Mouse (Mus musculus): ENCODE results near the gene Spef2. TPM values are rescaled to one million over a fixed set of nuclear protein-coding genes. Genes with fewer than 3 reads are reported as not detected.
"Not testable (repeated sequence)": the region's sequence is repeated elsewhere in the genome, so short reads cannot be mapped to it uniquely, and the experiment has no call there.

The Spef2 gene
- 0.78 and 1.5 TPM in 2 replicates for polyA plus RNA-seq (2015; fragmentation: Nextera tagmentation; extraction: Ambion mirVana)

GRCm38 (mm10) chr15:9748359-9749102 is at the start of gene Spef2:
Gene Spef2 (minus strand): TSS chr15:9748868.
- no peak within 1 kb of the TSS for H3K9ac ChIP-seq (replicated peaks)
- H3K9me3 ChIP-seq: no peaks in the 10 kb centered on the region
- ATAC-seq (replicated peaks): peak; percentile 96
- H3K4me1 ChIP-seq: no peaks in the 10 kb centered on the region
- H3K36me3 ChIP-seq: no peaks in the 10 kb centered on the region
- H3K27me3 ChIP-seq: no peaks in the 10 kb centered on the region
- no peak within 1 kb of the TSS for H3K27ac ChIP-seq (replicated peaks)
- H3K4me2 ChIP-seq (replicated peaks): peak within 1 kb of the TSS; percentile 31
- 29% methylated on average over 16 of the region's 16 CpGs for WGBS
- H3K4me3 ChIP-seq: peak within 1 kb of the TSS; percentile 25

GRCm38 (mm10) chr15:9794131-9794530 is 45.5 kb upstream of the Spef2 start:
- no peaks in the 10 kb centered on the region for H3K4me1 ChIP-seq
- H3K4me3 ChIP-seq: no peak overlapping the region
- H3K27ac ChIP-seq (replicated peaks): no peak overlapping the region
- H3K27me3 ChIP-seq: no peaks in the 10 kb centered on the region
- 91% methylated on average over 3 of the region's 3 CpGs for WGBS
- H3K4me2 ChIP-seq (replicated peaks): no peak overlapping the region
- no peaks in the 10 kb centered on the region for H3K9me3 ChIP-seq
- H3K9ac ChIP-seq (replicated peaks): no peak overlapping the region
- H3K36me3 ChIP-seq: no peaks in the 10 kb centered on the region
- no peak for ATAC-seq (replicated peaks)

- Histone ChIP-seq H3K27me3 (no peaks in the 10 kb centered on the region), H3K4me1 (no peaks in the 10 kb centered on the region), H3K27ac (replicated peaks) (no peak overlapping the region), H3K9ac (replicated peaks) (no peak overlapping the region), H3K4me3 (no peak overlapping the region), H3K9me3 (no peaks in the 10 kb centered on the region), H3K4me2 (replicated peaks) (no peak overlapping the region), H3K36me3 (no peaks in the 10 kb centered on the region)
- 76% methylated on average over 3 of the region's 3 CpGs for WGBS
- ATAC-seq (replicated peaks): no peak
These were observed 39.8 kb upstream of the Spef2 start for GRCm38 (mm10) chr15:9788245-9789030.

GRCm38 (mm10) chr15:9774222-9775142 is 25.8 kb upstream of the Spef2 start:
- H3K4me3 ChIP-seq; H3K36me3 ChIP-seq; H3K27ac ChIP-seq (replicated peaks); H3K9ac ChIP-seq (replicated peaks); ATAC-seq (replicated peaks); H3K27me3 ChIP-seq; H3K4me2 ChIP-seq (replicated peaks); H3K9me3 ChIP-seq; H3K4me1 ChIP-seq: not testable (repeated sequence)
- WGBS: 91% methylated on average over 6 of the region's 6 CpGs

GRCm38 (mm10) chr15:9768184-9768918 is 19.7 kb upstream of the Spef2 start:
- ATAC-seq (replicated peaks): no peak

GRCm38 (mm10) chr15:9767034-9767433 is 18.4 kb upstream of the Spef2 start:
- no peaks in the 10 kb centered on the region for H3K36me3 ChIP-seq
- H3K4me2 ChIP-seq (replicated peaks): no peak overlapping the region
- H3K27me3 ChIP-seq: no peaks in the 10 kb centered on the region
- H3K4me1 ChIP-seq: no peaks in the 10 kb centered on the region
- no peaks in the 10 kb centered on the region for H3K9me3 ChIP-seq
- no peak overlapping the region for H3K9ac ChIP-seq (replicated peaks)
- H3K4me3 ChIP-seq: no peak overlapping the region
- H3K27ac ChIP-seq (replicated peaks): no peak overlapping the region
- ATAC-seq (replicated peaks): no peak

More at GRCm38 (mm10) chr15:9768184-9768918, 19.7 kb upstream of the Spef2 start:
- H3K9ac ChIP-seq (replicated peaks): no peak overlapping the region
- H3K4me2 ChIP-seq (replicated peaks): no peak overlapping the region
- no peaks in the 10 kb centered on the region for H3K27me3 ChIP-seq
- no peak overlapping the region for H3K27ac ChIP-seq (replicated peaks)
- 70% methylated on average over 4 of the region's 4 CpGs for WGBS
- no peak overlapping the region for H3K4me3 ChIP-seq
- H3K36me3 ChIP-seq: no peaks in the 10 kb centered on the region
- H3K9me3 ChIP-seq: no peaks in the 10 kb centered on the region
- no peaks in the 10 kb centered on the region for H3K4me1 ChIP-seq

- 88% methylated on average over 3 of the region's 3 CpGs for WGBS
- no peak overlapping the region for H3K27ac ChIP-seq (replicated peaks)
- no peaks in the 10 kb centered on the region for H3K4me1 ChIP-seq
- no peak overlapping the region for H3K4me3 ChIP-seq
- no peaks in the 10 kb centered on the region for H3K36me3 ChIP-seq
- no peaks in the 10 kb centered on the region for H3K27me3 ChIP-seq
- H3K9ac ChIP-seq (replicated peaks): no peak overlapping the region
- no peaks in the 10 kb centered on the region for H3K9me3 ChIP-seq
- H3K4me2 ChIP-seq (replicated peaks): no peak overlapping the region
- ATAC-seq (replicated peaks): no peak
These were observed 2.3 kb upstream of the Spef2 start for GRCm38 (mm10) chr15:9750966-9751365.

- no peaks in the 10 kb centered on the region for H3K36me3 ChIP-seq
- no peak overlapping the region for H3K4me2 ChIP-seq (replicated peaks)
- H3K9ac ChIP-seq (replicated peaks): no peak overlapping the region
- no peak overlapping the region for H3K27ac ChIP-seq (replicated peaks)
- no peaks in the 10 kb centered on the region for H3K9me3 ChIP-seq
- ATAC-seq (replicated peaks): no peak
- H3K27me3 ChIP-seq: no peaks in the 10 kb centered on the region
- no peaks in the 10 kb centered on the region for H3K4me1 ChIP-seq
- no peak overlapping the region for H3K4me3 ChIP-seq
- 82% methylated on average over 5 of the region's 5 CpGs for WGBS
These were observed 1.1 kb downstream of the Spef2 start for GRCm38 (mm10) chr15:9747410-9748104.

GRCm38 (mm10) chr15:9742172-9742571 is 6.5 kb downstream of the Spef2 start:
- H3K36me3 ChIP-seq: no peaks in the 10 kb centered on the region
- WGBS: 94% methylated on average over 3 of the region's 3 CpGs
- H3K27me3 ChIP-seq: no peaks in the 10 kb centered on the region
- no peak overlapping the region for H3K4me3 ChIP-seq
- no peak for ATAC-seq (replicated peaks)
- H3K4me2 ChIP-seq (replicated peaks): no peak overlapping the region
- H3K4me1 ChIP-seq: no peaks in the 10 kb centered on the region
- H3K9ac ChIP-seq (replicated peaks): no peak overlapping the region
- H3K9me3 ChIP-seq: no peaks in the 10 kb centered on the region
- H3K27ac ChIP-seq (replicated peaks): no peak overlapping the region

- Histone ChIP-seq H3K9me3 (no peaks in the 10 kb centered on the region), H3K27me3 (no peaks in the 10 kb centered on the region), H3K9ac (replicated peaks) (no peak overlapping the region), H3K4me1 (no peaks in the 10 kb centered on the region), H3K27ac (replicated peaks) (no peak overlapping the region), H3K4me3 (no peak overlapping the region), H3K36me3 (no peaks in the 10 kb centered on the region), H3K4me2 (replicated peaks) (no peak overlapping the region)
- no peak for ATAC-seq (replicated peaks)
- WGBS: 93% methylated on average over 7 of the region's 7 CpGs
These were observed 33.9 kb downstream of the Spef2 start for GRCm38 (mm10) chr15:9714574-9715458.

Measured in forebrain, embryonic 15.5 days (tissue).